ENCODE assay signal across 8 mouse cellular contexts in the genomic region with DNA sequence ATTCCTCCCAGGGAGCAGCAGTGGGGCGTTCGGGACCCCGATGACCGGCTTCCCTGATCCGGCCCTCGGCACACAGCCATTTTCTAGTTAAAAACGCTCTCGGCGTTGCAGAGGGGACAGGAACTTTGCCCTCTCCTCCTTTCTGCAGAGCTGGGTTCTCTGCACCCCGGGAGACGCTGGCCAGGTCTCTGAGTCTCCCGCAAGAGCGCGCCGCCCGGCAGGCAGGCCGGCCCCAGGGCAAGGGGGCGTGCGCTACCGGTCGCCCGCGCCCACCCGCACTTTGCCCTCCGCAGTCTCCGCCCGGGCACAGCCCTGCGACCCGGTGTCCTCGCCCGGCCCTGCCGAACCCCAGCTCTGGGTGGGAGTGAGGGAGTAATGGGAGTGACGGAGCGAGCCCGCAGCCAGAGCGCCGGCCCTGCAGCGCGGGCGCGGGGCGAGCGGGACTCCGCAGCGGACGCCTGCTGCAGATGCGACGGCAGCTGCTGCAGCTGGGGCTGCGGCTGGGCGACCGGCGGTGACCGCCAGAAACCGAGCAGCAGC. TPM values are rescaled to one million over a fixed set of nuclear protein-coding genes. Genes with fewer than 3 reads are reported as not detected.
DNase-seq lines count a peak whose midpoint lies in the region; ATAC-seq and TF ChIP-seq lines count a peak whose summit lies in the region.

No protein-coding gene starts in this region.

- peaks cover 49% of the 10 kb centered on the region for H3K4me1 ChIP-seq in heart, embryonic 13.5 days
- H3K4me1 ChIP-seq in kidney, postnatal 0 days (replicated peaks; ENCODE audit: insufficient read depth, low read length), result peaks cover 40% of the 10 kb centered on the region
- H3K4me1 ChIP-seq in midbrain, embryonic 11.5 days (ENCODE audit: control insufficient read depth, insufficient read depth, low read length), result peaks cover 11% of the 10 kb centered on the region

- H3K4me3 ChIP-seq in heart, embryonic 13.5 days, result peak overlapping the region; percentile 79
- peak overlapping the region; percentile 96 for H3K4me3 ChIP-seq in kidney, postnatal 0 days (replicated peaks; ENCODE audit: low read depth, low read length)
- peak overlapping the region; percentile 84 for H3K4me3 ChIP-seq in midbrain, embryonic 11.5 days (ENCODE audit: low read depth, low read length)

- H3K27ac ChIP-seq in heart, embryonic 13.5 days (replicated peaks), result peak overlapping the region; percentile 96
- H3K27ac ChIP-seq in kidney, postnatal 0 days, result peak overlapping the region; percentile 92
- H3K27ac ChIP-seq in midbrain, embryonic 11.5 days (ENCODE audit: low read depth, low read length), result peak overlapping the region; percentile 96

- DNase-seq in heart, adult 11 months, result peak; percentile 96
- no peak for DNase-seq in heart, postnatal 25 days (ENCODE audit: low spot score)
- peak; percentile 72 for DNase-seq in cerebellum, adult 9-11 months
- DNase-seq in kidney, postnatal 0 days (ENCODE audit: low spot score), result peak; percentile 46
- DNase-seq in midbrain, embryonic 11.5 days (ENCODE audit: low spot score, missing footprints), result peak; percentile 97

- peak overlapping the region; percentile 89 for H3K4me2 ChIP-seq in heart, embryonic 13.5 days
- H3K4me2 ChIP-seq in kidney, postnatal 0 days (ENCODE audit: low read length), result peak overlapping the region; percentile 80
- H3K4me2 ChIP-seq in midbrain, embryonic 11.5 days, result peak overlapping the region; percentile 77

- H3K36me3 ChIP-seq in heart, embryonic 13.5 days, result no peaks in the 10 kb centered on the region
- no peaks in the 10 kb centered on the region for H3K36me3 ChIP-seq in kidney, postnatal 0 days (ENCODE audit: insufficient read depth, low read length)
- H3K36me3 ChIP-seq in midbrain, embryonic 11.5 days (ENCODE audit: control insufficient read depth, insufficient read depth, low read length), result no peaks in the 10 kb centered on the region

- WGBS in heart, embryonic 13.5 days, result under 1% methylated on average over 50 of the region's 54 CpGs
- WGBS in kidney, postnatal 0 days, result under 1% methylated on average over 48 of the region's 54 CpGs
- WGBS in midbrain, embryonic 11.5 days, result under 1% methylated on average over 37 of the region's 54 CpGs

- TF ChIP-seq CTCF in kidney, postnatal 0 days (IDR thresholded peaks at IDR 0.05; ENCODE audit: low read depth), result no peak

- peak; percentile 20 for ATAC-seq in CD4-positive, CD25-positive, alpha-beta regulatory T cell, adult 4 months
- peak; percentile 16; the same call in 1 of the 2 replicates for ATAC-seq in heart, embryonic 13.5 days (ENCODE audit: extremely low read depth, insufficient number of reproducible peaks, low FRiP score, low TSS enrichment)
- peak; percentile 55 for ATAC-seq in kidney, postnatal 0 days (replicated peaks; ENCODE audit: low FRiP score, low read depth)
- peak; percentile 77 for ATAC-seq in midbrain, embryonic 11.5 days (ENCODE audit: low FRiP score)
- no peak for ATAC-seq in monocyte, adult 5-6 weeks (replicated peaks; ENCODE audit: insufficient number of reproducible peaks, low FRiP score, low TSS enrichment, poor library complexity, severe bottlenecking)

- H3K9ac ChIP-seq in heart, embryonic 13.5 days, result peak overlapping the region; percentile 92
- H3K9ac ChIP-seq in kidney, postnatal 0 days (ENCODE audit: low read depth, low read length), result peak overlapping the region; percentile 86
- H3K9ac ChIP-seq in midbrain, embryonic 11.5 days (ENCODE audit: low read length), result peak overlapping the region; percentile 92

- intact Hi-C loops in heart, postnatal 25 days (cut with DNase I), result loop anchor here (1.0 to 5.0 kb wide), 3 partner anchors 41 to 191 kb away; no protein-coding TSS in a partner anchor

- H3K9me3 ChIP-seq in heart, embryonic 13.5 days, result no peaks in the 10 kb centered on the region
- no peaks in the 10 kb centered on the region for H3K9me3 ChIP-seq in kidney, postnatal 0 days (replicated peaks; ENCODE audit: low read length)
- H3K9me3 ChIP-seq in midbrain, embryonic 11.5 days (ENCODE audit: control insufficient read depth, low read length), result no peaks in the 10 kb centered on the region

- no peaks in the 10 kb centered on the region for H3K27me3 ChIP-seq in heart, embryonic 13.5 days (replicated peaks)
- H3K27me3 ChIP-seq in kidney, postnatal 0 days (ENCODE audit: insufficient read depth, low read length), result no peaks in the 10 kb centered on the region
- H3K27me3 ChIP-seq in midbrain, embryonic 11.5 days (ENCODE audit: control insufficient read depth, insufficient read depth, low read length), result no peaks in the 10 kb centered on the region

RNA-seq across cellular contexts. Expression of gene Apbb2, which starts 0.6 kb away (rescaled TPM):
- 10 to 100 TPM; 40.2 to 46.7 TPM for total RNA-seq in heart, postnatal 25 days (2021)
- 1 to 10 TPM in 1 of 2 experiments, under 1 TPM in 1; 0.93 to 6.7 TPM for polyA plus RNA-seq in CD4-positive, CD25-positive, alpha-beta regulatory T cell, adult 4 months (2017; shearing (Covaris generic))
- 26.1 and 29.3 TPM in 2 replicates for polyA plus RNA-seq in heart, embryonic 13.5 days (2015; fragmentation: Nextera tagmentation; extraction: Ambion mirVana)
- 47.0 and 52.7 TPM in 2 replicates for polyA plus RNA-seq in kidney, postnatal 0 days (2015; fragmentation: Nextera tagmentation; extraction: Ambion mirVana)
- polyA plus RNA-seq in midbrain, embryonic 11.5 days (2014; fragmentation: Nextera tagmentation; extraction: Ambion mirVana), result 33.1 and 34.0 TPM in 2 replicates
- total RNA-seq in monocyte, adult 5-6 weeks (2017), result 0.29 TPM in 1 of 3 replicates, not detected in the others

RNA-seq across cellular contexts. Expression of gene Uchl1, which starts 57.9 kb away (rescaled TPM):
- 1 to 10 TPM; 7.4 to 8.2 TPM for total RNA-seq in heart, postnatal 25 days (2021)
- not detected for polyA plus RNA-seq in CD4-positive, CD25-positive, alpha-beta regulatory T cell, adult 4 months (2017; shearing (Covaris generic))
- polyA plus RNA-seq in heart, embryonic 13.5 days (2015; fragmentation: Nextera tagmentation; extraction: Ambion mirVana), result 124 and 135 TPM in 2 replicates
- 51.3 and 63.3 TPM in 2 replicates for polyA plus RNA-seq in kidney, postnatal 0 days (2015; fragmentation: Nextera tagmentation; extraction: Ambion mirVana)
- 473 and 474 TPM in 2 replicates for polyA plus RNA-seq in midbrain, embryonic 11.5 days (2014; fragmentation: Nextera tagmentation; extraction: Ambion mirVana)
- not detected in 3 replicates for total RNA-seq in monocyte, adult 5-6 weeks (2017)

Comparison
In these comparisons a context has a peak if more than half of its experiments do, and no peak if none do; other contexts are left out.
1. RNA of gene Uchl1, which starts 57.9 kb away (polyA plus RNA-seq): 473 to 474 TPM in midbrain, embryonic 11.5 days, 124 to 135 TPM in heart, embryonic 13.5 days and 51.3 to 63.3 TPM in kidney, postnatal 0 days; not detected in CD4-positive, CD25-positive, alpha-beta regulatory T cell, adult 4 months; every median in the first group is over 10 times any median in the second.
2. Peak in every context shown above with its lines, with median percentiles within 50 percentile points of each other: H3K27ac ChIP-seq, H3K4me2 ChIP-seq, H3K4me3 ChIP-seq and H3K9ac ChIP-seq.